Mouse (Mus musculus) layer of hippocampus, postnatal 25 days (tissue): ENCODE data around the gene Glce. TPM values are rescaled to one million over a fixed set of nuclear protein-coding genes. Genes with fewer than 3 reads are reported as not detected.

Source experiments
- DNase-seq, 2 experiments: peaks; one replicate each; pipeline ENCODE4 v3.0.0; 2022; ENCODE audit warnings: mixed read lengths in 2 of 2, low spot score in 1 of 2; ENCODE audit errors: extremely low spot score in 1 of 2
- total RNA-seq, 2 experiments: library from RNA; stranded (reverse); gene quantifications; 2 replicates each; pipeline ENCODE4 v1.2.3; 2021

The Glce gene
- total RNA-seq, 2 experiments from 2014 or later: 24.1 to 29.3 TPM

- peak in 1 of 2 experiments; percentile 11 for DNase-seq
Observed at GRCm38 (mm10) chr9:62125986-62126575, 3.6 kb upstream of the Glce start.

GRCm38 (mm10) chr9:62124266-62124665, 1.8 kb upstream of the Glce start:
- no peak for DNase-seq

- DNase-seq: no peak
Observed at GRCm38 (mm10) chr9:62123496-62123895, 1.0 kb upstream of the Glce start.

DNA sequence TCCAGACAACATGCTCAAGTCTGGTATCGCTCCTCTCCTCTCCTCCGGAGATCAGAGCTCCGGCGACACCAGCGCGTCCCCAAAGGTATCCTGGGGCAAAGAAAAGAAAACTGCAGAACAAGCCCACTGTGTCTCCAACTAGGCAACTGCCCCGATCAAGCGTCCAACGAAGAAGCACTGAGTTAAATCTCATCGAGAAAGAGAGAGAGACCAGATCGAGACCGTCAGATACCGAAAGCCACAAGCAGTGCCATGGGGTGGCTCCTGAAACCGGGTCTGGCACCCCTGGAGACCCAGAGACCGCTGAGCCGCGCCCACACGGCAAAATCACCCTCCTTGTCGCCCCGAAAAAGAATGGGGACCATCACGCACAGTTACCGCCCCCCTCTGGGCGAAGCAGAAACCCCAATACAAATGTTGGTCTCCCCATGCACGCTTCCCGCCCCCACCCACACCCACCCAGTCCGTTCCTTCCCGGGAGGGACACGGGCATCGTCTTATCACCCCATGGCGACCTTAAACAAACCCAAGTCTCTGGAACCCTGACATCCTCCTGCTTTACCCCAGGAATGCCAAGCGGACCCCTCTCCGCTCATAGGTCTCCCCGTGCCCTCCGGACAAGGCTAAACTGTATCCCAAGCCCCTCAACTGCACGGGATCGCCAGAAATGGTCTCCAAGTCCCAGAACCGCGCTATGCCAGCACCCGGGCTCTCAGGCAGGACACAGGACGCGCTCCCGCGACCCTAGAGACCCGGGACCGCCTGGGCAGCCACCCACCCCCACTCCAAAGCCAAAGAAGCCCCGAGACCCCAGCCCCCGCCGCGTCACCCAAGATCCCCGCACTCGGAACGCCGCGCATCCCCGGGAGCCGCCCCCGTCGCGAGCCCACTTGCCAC, 656 bp downstream of the Glce start:
- DNase-seq: peak; percentile 39 to 55

- DNase-seq: no peak
Observed at GRCm38 (mm10) chr9:62118754-62119153, 3.7 kb downstream of the Glce start.

- no peak for DNase-seq
Observed at GRCm38 (mm10) chr9:62115826-62116225, 6.6 kb downstream of the Glce start.

DNA sequence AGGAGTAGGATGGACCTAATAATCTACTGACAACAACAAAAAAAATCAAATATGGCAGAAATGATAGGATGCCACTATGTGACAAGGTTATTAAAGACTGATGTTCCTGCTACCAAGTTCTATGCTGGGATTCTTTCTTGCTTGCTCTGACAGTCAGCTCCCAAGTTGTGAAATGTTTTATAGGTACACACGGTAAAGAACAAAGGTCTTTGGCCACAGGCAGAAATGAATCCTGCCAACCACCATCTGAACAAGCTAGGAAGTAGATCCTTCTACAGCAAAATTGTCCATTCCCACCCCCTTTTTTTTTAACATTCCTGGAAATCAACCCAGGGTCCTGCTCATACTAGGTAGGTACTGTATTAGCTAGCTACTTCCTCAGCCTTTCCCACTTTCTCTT, 25.9 kb downstream of the Glce start:
- no peak for DNase-seq

GRCm38 (mm10) chr9:62091604-62092003, 30.9 kb downstream of the Glce start:
- no peak for DNase-seq

GRCm38 (mm10) chr9:62085548-62085947, 36.9 kb downstream of the Glce start:
- DNase-seq: no peak

DNA sequence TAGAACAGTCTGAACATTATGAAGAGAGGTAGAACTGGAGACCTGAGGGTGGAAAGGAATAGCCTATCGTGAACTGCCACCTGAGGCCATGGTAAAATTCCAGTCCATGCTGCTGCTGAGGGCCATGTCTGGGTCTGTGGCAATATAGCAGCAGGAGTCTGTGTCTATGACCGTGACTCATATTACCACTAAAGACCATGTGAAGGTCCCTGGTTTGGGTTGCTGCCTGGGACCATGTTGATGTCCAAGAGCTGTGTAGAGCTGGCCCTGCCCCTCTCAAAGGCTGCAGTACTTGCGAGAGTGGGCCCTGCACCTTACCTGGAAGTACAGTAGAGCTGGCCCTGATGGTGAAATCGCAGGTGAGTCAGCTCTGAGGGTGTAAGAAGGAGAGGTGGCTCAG, 37.6 kb downstream of the Glce start:
- no peak for DNase-seq

GRCm38 (mm10) chr9:62082986-62083385, 39.5 kb downstream of the Glce start:
- no peak for DNase-seq

DNA sequence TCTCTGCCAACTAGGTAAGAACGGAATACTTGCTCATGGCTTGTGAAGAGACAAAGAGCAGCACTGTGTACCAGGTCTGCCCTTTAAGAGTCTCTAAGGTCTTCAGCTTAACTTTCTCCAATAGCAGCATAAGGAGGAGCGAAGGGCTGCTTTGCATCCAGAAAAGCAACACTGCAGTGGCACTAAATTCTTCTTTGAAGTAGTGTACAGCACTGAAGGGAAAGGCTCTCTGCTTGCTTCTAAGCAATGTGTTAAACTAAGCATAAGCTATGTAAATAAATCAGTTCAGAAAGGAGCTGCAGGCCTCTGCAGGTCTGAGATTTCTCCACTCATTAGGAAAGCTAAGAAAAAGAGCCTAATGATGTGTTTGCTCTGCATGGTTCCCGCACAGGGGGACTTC, 40.9 kb downstream of the Glce start:
- no peak for DNase-seq

DNA sequence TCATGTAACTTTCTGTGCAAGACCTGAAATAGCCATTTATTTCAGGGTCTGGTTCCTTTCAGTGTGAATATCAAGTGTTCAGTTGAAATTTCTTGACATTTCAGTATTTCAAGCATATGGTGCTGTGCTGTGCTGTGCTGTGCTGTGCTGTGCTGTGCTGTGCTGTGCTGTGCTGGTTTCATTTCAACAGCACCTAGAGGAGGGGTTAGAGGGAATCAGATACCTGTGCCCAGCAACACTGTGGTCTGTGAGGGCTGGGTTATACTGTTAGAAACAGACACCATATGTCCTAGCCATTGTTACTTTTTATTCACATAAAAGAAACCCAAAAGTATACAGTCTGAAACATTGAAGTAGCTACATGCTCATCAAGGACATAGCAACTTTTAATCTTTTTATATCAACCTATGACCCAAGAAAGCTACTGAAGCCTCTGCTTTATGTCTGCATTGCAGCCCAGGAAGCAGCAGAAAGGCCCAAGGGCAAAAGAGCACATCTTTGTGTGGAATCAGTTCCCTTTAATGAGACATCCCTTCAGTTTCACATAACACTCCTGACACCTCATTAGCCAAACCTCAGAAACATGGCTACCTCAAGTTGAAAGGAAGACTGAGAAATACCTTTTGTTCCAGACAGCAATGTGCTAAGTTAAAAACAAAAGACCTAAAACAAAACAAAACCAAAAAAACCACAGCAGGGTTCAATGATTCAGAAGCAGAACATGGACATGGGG, 42.3 kb downstream of the Glce start:
- DNase-seq: no peak

DNA sequence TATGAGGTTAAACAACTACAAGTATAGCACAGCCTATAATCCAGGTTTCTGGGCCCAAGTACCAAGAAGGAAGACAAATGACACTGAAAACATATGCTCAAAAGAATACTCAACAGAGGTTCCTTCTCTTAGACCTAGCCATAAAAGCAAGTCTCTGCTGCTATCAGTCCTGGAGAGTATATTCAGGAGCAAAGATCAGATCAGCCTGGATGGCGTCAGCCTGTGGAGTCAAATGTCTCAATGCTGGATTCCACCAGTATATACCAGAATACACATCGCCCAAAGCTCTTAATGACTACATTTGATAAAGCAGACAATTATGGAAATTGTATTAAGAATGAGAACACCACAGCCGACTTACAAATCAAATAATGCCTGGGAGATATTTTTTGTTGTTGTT, 60.2 kb downstream of the Glce start:
- no peak for DNase-seq

- no peak for DNase-seq
Observed at GRCm38 (mm10) chr9:62060431-62060830, 62.0 kb downstream of the Glce start.

DNA sequence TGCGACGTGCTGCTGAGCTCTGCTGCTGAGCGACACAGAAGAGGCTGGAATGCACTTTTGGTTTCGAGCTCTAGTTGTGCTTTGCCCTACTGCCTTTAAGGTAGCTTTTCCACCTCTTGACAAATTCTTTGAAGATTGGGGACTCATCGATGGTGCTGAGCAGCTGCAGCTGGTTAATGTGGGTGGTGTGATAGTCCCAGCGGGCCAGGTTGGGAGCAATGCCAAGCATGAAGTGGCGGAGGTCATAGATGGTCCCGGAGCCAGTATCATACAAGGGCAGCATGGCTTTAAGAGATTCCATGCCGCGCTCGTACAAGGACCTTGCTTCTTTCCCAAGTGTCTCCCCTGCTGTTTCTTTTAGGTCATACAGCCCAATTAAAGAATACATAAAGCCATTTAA, 62.5 kb downstream of the Glce start:
- no peak for DNase-seq

GRCm38 (mm10) chr9:62057881-62058506, 64.5 kb downstream of the Glce start:
- no peak for DNase-seq

DNA sequence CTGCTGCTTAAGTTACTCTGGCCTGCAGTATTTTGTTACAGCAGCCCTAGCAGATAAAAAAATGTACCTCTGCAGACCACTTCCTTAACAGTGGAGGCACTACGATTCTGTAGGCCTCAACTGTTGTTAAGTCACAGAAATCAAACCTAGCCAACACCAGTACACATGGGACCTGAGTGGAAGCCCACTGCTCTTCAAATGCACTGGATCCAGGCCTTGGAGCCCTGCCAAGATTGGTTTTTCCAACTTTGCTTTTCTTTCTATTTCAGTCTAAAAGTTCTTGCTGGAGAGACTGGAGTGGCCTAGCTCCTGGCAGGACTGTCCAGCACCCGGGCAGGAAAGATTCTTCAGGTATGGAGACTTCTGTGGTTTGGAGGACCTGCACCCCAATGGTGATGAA, 66.2 kb downstream of the Glce start:
- no peak for DNase-seq

DNA sequence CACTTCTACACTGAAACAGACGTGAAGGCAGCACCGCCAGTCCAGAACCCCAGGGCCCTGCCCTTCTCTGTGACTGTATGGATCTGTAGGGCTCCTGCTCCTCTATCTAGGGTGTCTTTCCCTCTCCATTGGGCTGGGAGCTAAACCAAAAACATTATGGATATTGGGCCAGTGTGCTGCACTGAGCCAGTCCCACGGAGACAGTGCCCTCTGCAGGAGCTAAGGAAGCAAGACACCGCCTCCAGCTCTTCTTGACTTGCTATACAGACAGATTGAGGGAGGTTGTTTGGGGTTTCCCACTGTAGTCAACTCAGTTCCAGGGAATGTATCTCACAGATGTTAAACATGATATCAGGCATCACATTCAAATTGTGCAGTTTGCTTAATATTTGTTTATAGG, 71.7 kb downstream of the Glce start:
- peak in 1 of 2 experiments; percentile 22 for DNase-seq

- no peak for DNase-seq
Observed at GRCm38 (mm10) chr9:62049166-62049565, 73.3 kb downstream of the Glce start.

DNA sequence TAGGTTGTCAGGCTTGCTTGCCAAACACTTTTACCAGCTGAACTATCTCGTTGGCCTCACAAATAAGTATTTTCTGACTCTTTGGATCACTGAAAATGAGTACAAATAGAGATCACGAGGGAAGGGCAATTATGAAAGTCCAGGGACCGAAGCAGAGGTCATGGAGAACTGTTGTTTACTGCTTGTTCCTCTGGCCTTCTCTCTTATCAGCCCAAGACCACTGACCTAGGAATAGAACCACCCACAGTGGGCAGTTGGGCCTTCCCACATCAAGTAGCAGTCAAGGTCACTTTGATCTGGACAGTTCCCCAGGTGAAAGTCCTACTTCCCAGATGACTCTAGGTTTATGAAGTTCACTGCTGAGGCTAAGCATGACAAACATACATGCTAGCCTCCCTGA, 80.3 kb downstream of the Glce start:
- no peak for DNase-seq
